ENCODE assay signal across 23 mouse cellular contexts in the genomic region with DNA sequence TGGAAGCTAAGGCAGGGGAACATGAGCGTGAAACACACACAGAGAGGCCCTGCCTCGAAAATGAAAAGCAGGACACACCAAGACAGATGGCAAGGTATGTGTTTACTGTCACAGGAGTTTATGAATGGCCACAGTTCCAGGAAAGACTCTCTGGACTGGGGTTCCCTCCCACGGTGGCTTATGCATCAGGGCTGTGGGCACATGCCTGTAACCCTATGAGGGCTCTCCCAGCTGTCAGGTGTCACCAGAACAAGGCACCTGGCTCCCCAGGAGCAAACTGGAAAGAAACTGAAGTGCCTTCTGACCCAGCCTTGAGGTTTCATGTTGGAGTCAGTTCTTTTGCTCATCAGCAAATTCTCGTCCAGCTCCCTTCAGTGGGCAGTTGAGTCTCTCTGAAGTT.
"Had no signal": no experiment of that assay in that cellular context is flagged by ENCODE, and none has a peak within 500 bp of the region (broad histone marks: within the 10 kb centered on the region; RNA-seq: fewer than 3 reads in every experiment).

No protein-coding gene starts in this region.

- ATAC-seq: inflammation-experienced regulatory T-cells, adult 6 months; intestine, embryonic 15.5 days; intestine, postnatal 0 days; liver, embryonic 12.5 days had no signal

- H3K36me3 ChIP-seq: heart, embryonic 12.5 days; hindbrain, embryonic 13.5 days; hindbrain, embryonic 15.5 days; intestine, embryonic 15.5 days; limb, embryonic 13.5 days; limb, embryonic 15.5 days; liver, embryonic 12.5 days had no signal

- H3K4me2 ChIP-seq: heart, embryonic 12.5 days; hindbrain, embryonic 13.5 days; hindbrain, embryonic 15.5 days; intestine, embryonic 15.5 days; limb, embryonic 13.5 days; limb, embryonic 15.5 days; liver, embryonic 12.5 days had no signal

- H3K4me3 ChIP-seq: heart, adult 2 months; heart, embryonic 12.5 days; hindbrain, embryonic 13.5 days; hindbrain, embryonic 15.5 days; intestine, embryonic 15.5 days; layer of hippocampus, adult 2 months; left cerebral cortex, adult 2 months; limb, embryonic 13.5 days; limb, embryonic 15.5 days; liver, embryonic 12.5 days had no signal

- H3K9ac ChIP-seq: heart, embryonic 12.5 days; hindbrain, embryonic 13.5 days; hindbrain, embryonic 15.5 days; intestine, embryonic 15.5 days; limb, embryonic 13.5 days; limb, embryonic 15.5 days; liver, embryonic 12.5 days; liver, embryonic 14.5 days had no signal

- H3K27me3 ChIP-seq: heart, embryonic 12.5 days; hindbrain, embryonic 13.5 days; hindbrain, embryonic 15.5 days; intestine, embryonic 15.5 days; limb, embryonic 13.5 days; limb, embryonic 15.5 days had no signal

- H3K27ac ChIP-seq: heart, adult 2 months; hindbrain, embryonic 13.5 days; hindbrain, embryonic 15.5 days; intestine, embryonic 15.5 days; layer of hippocampus, adult 2 months; left cerebral cortex, adult 2 months; limb, embryonic 13.5 days; limb, embryonic 15.5 days; liver, embryonic 12.5 days; liver, embryonic 14.5 days had no signal

- DNase-seq: gastrocnemius, postnatal 14 days; gastrocnemius, postnatal 36 days; heart, adult 2 months; heart, postnatal 14 days; heart, postnatal 36 days; kidney, adult 18-20 months; kidney, adult 8-10 months; kidney, postnatal 10 days; kidney, postnatal 25 days; kidney, postnatal 4 days; lung, adult 18-20 months had no signal

- H3K4me1 ChIP-seq: intestine, embryonic 15.5 days; liver, embryonic 12.5 days had no signal

- H3K9me3 ChIP-seq: heart, embryonic 12.5 days; hindbrain, embryonic 13.5 days; hindbrain, embryonic 15.5 days; intestine, embryonic 15.5 days; limb, embryonic 13.5 days; limb, embryonic 15.5 days; liver, embryonic 12.5 days had no signal
